ENCODE assay signal across 9 mouse cellular contexts in genomic region chr10:61272089-61272626, GRCm38 (mm10). TPM values are rescaled to one million over a fixed set of nuclear protein-coding genes. Genes with fewer than 3 reads are reported as not detected.
DNase-seq lines count a peak whose midpoint lies in the region; ATAC-seq and TF ChIP-seq lines count a peak whose summit lies in the region.
"Had no signal": no experiment of that assay in that cellular context is flagged by ENCODE, and none has a peak within 500 bp of the region (broad histone marks: within the 10 kb centered on the region; RNA-seq: fewer than 3 reads in every experiment).

No protein-coding gene starts in this region.

- H3K27ac ChIP-seq in lung, embryonic 14.5 days (ENCODE audit: low read depth) = no peak overlapping the region
- H3K27ac ChIP-seq in embryonic facial prominence, embryonic 15.5 days (replicated peaks) = peak overlapping the region; percentile 77; the same call in 1 of the 2 replicates
- H3K27ac ChIP-seq in heart, postnatal 0 days (ENCODE audit: low read depth) = peak overlapping the region; percentile 75
- no peak overlapping the region for H3K27ac ChIP-seq in neural tube, embryonic 15.5 days (replicated peaks)

- H3K27me3 ChIP-seq in lung, embryonic 14.5 days (ENCODE audit: insufficient read depth, low read length) = no peaks in the 10 kb centered on the region
- no peaks in the 10 kb centered on the region for H3K27me3 ChIP-seq in embryonic facial prominence, embryonic 15.5 days
- H3K27me3 ChIP-seq in heart, postnatal 0 days (ENCODE audit: control insufficient read depth, insufficient read depth, low read length) = no peaks in the 10 kb centered on the region; the same call in none of the 2 replicates
- peaks cover 26% of the 10 kb centered on the region for H3K27me3 ChIP-seq in neural tube, embryonic 15.5 days (replicated peaks)

- peak; percentile 8 for DNase-seq in lung, embryonic 14.5 days
- DNase-seq in lung, postnatal 14 days = no peak
- peak; percentile 16 for DNase-seq in heart, postnatal 0 days (ENCODE audit: low spot score)
- DNase-seq in left cerebral cortex, postnatal 36 days (ENCODE audit: low spot score in 2 of 2) = no peak
- DNase-seq in ovary, adult 18-20 months (ENCODE audit: low spot score) = no peak
- no peak for DNase-seq in left cerebral cortex, adult 9 months (ENCODE audit: low spot score in 2 of 2)
- DNase-seq: layer of hippocampus, adult 9-11 months had no signal

- H3K4me2 ChIP-seq in lung, embryonic 14.5 days = peak overlapping the region; percentile 97; the same call in 1 of the 2 replicates
- H3K4me2 ChIP-seq in embryonic facial prominence, embryonic 15.5 days (replicated peaks) = peak overlapping the region; percentile 85
- peak overlapping the region; percentile 84 for H3K4me2 ChIP-seq in heart, postnatal 0 days (ENCODE audit: low read depth, low read length)
- peak overlapping the region; percentile 97; the same call in 1 of the 2 replicates for H3K4me2 ChIP-seq in neural tube, embryonic 15.5 days

- ATAC-seq in lung, embryonic 14.5 days (ENCODE audit: insufficient read depth) = no peak
- no peak for ATAC-seq in embryonic facial prominence, embryonic 15.5 days (ENCODE audit: insufficient number of reproducible peaks, low FRiP score, low TSS enrichment, low read depth)
- ATAC-seq in heart, postnatal 0 days (ENCODE audit: insufficient read depth, low read depth) = no peak
- no peak for ATAC-seq in neural tube, embryonic 15.5 days (ENCODE audit: low FRiP score)

- TF ChIP-seq CTCF in lung, embryonic 14.5 days (IDR thresholded peaks at IDR 0.05; ENCODE audit: low read depth) = no peak
- TF ChIP-seq CTCF in heart, postnatal 0 days (IDR thresholded peaks at IDR 0.05; ENCODE audit: low read depth) = no peak

- TF ChIP-seq EP300 in heart, postnatal 0 days (IDR thresholded peaks at IDR 0.05; ENCODE audit: low read depth) = no peak

- 40% methylated on average over 8 of the region's 8 CpGs for WGBS in lung, embryonic 14.5 days
- 58% methylated on average over 8 of the region's 8 CpGs for WGBS in embryonic facial prominence, embryonic 15.5 days
- WGBS in heart, postnatal 0 days = 38% methylated on average over 8 of the region's 8 CpGs
- WGBS in neural tube, embryonic 15.5 days = 60% methylated on average over 8 of the region's 8 CpGs

- H3K4me3 ChIP-seq in lung, embryonic 14.5 days (ENCODE audit: low read depth, low read length) = no peak overlapping the region
- peak overlapping the region; percentile 58 for H3K4me3 ChIP-seq in embryonic facial prominence, embryonic 15.5 days (replicated peaks)
- peak overlapping the region; percentile 52 for H3K4me3 ChIP-seq in heart, postnatal 0 days (ENCODE audit: low read depth, low read length)
- no peak overlapping the region for H3K4me3 ChIP-seq in neural tube, embryonic 15.5 days (replicated peaks)

- H3K36me3 ChIP-seq in lung, embryonic 14.5 days (ENCODE audit: insufficient read depth) = no peaks in the 10 kb centered on the region
- no peaks in the 10 kb centered on the region for H3K36me3 ChIP-seq in embryonic facial prominence, embryonic 15.5 days
- no peaks in the 10 kb centered on the region for H3K36me3 ChIP-seq in heart, postnatal 0 days (replicated peaks; ENCODE audit: control insufficient read depth, insufficient read depth, low read length)
- no peaks in the 10 kb centered on the region for H3K36me3 ChIP-seq in neural tube, embryonic 15.5 days

- no peaks in the 10 kb centered on the region for H3K4me1 ChIP-seq in lung, embryonic 14.5 days (ENCODE audit: insufficient read depth)
- H3K4me1 ChIP-seq in embryonic facial prominence, embryonic 15.5 days = peaks cover 42% of the 10 kb centered on the region
- H3K4me1 ChIP-seq in heart, postnatal 0 days (ENCODE audit: control insufficient read depth, insufficient read depth) = peaks cover 8% of the 10 kb centered on the region; the same call in 1 of the 2 replicates
- peaks cover 19% of the 10 kb centered on the region for H3K4me1 ChIP-seq in neural tube, embryonic 15.5 days

- H3K9ac ChIP-seq in lung, embryonic 14.5 days = no peak overlapping the region
- H3K9ac ChIP-seq in embryonic facial prominence, embryonic 15.5 days = no peak overlapping the region
- H3K9ac ChIP-seq in heart, postnatal 0 days (replicated peaks; ENCODE audit: low read depth, low read length) = no peak overlapping the region
- no peak overlapping the region; the same call in 1 of the 2 replicates for H3K9ac ChIP-seq in neural tube, embryonic 15.5 days (replicated peaks)

- H3K9me3 ChIP-seq in lung, embryonic 14.5 days (ENCODE audit: low read depth, low read length) = no peaks in the 10 kb centered on the region
- H3K9me3 ChIP-seq in embryonic facial prominence, embryonic 15.5 days (replicated peaks) = no peaks in the 10 kb centered on the region
- H3K9me3 ChIP-seq in heart, postnatal 0 days (replicated peaks; ENCODE audit: control insufficient read depth, low read length) = no peaks in the 10 kb centered on the region
- H3K9me3 ChIP-seq in neural tube, embryonic 15.5 days (replicated peaks) = no peaks in the 10 kb centered on the region

- intact Hi-C loops in left cerebral cortex, postnatal 36 days (cut with DNase I) = no loop called here

RNA-seq across cellular contexts. Expression of gene Adamts14, which starts 1.1 kb away (rescaled TPM):
- polyA plus RNA-seq in lung, embryonic 14.5 days (2014; fragmentation: Nextera tagmentation; extraction: Ambion mirVana) = 1.5 and 1.8 TPM in 2 replicates
- 6.1 and 8.0 TPM in 2 replicates for polyA plus RNA-seq in embryonic facial prominence, embryonic 15.5 days (2015; fragmentation: Nextera tagmentation; extraction: Ambion mirVana)
- 4.3 and 6.1 TPM in 2 replicates for total RNA-seq in heart, postnatal 0 days (2014; rRNA removed; ENCODE audit: low replicate concordance)
- 1.0 and 1.2 TPM in 2 replicates for polyA plus RNA-seq in heart, postnatal 0 days (2015; fragmentation: Nextera tagmentation; extraction: Ambion mirVana)
- 0.43 and 0.54 TPM in 2 replicates for polyA plus RNA-seq in neural tube, embryonic 15.5 days (2015; fragmentation: Nextera tagmentation; extraction: Ambion mirVana)
- under 1 TPM; 0.20 to 0.41 TPM for total RNA-seq in left cerebral cortex, postnatal 36 days (2021)

RNA-seq across cellular contexts. Expression of gene Prf1, which starts 25.5 kb away (rescaled TPM):
- polyA plus RNA-seq in lung, embryonic 14.5 days (2014; fragmentation: Nextera tagmentation; extraction: Ambion mirVana) = not detected in 2 replicates
- polyA plus RNA-seq in embryonic facial prominence, embryonic 15.5 days (2015; fragmentation: Nextera tagmentation; extraction: Ambion mirVana) = 0.08 TPM in 1 of 2 replicates, not detected in the other
- not detected in 2 replicates for total RNA-seq in heart, postnatal 0 days (2014; rRNA removed; ENCODE audit: low replicate concordance)
- polyA plus RNA-seq in heart, postnatal 0 days (2015; fragmentation: Nextera tagmentation; extraction: Ambion mirVana) = 0.04 TPM in 1 of 2 replicates, not detected in the other
- 0.09 TPM in 1 of 2 replicates, not detected in the other for polyA plus RNA-seq in neural tube, embryonic 15.5 days (2015; fragmentation: Nextera tagmentation; extraction: Ambion mirVana)
- not detected for total RNA-seq in left cerebral cortex, postnatal 36 days (2021)

Comparison
In these comparisons a context has a peak if more than half of its experiments do, and no peak if none do; other contexts are left out.
1. DNase-seq: peak in lung, embryonic 14.5 days (single experiment) and heart, postnatal 0 days (single experiment); none in lung, postnatal 14 days (single experiment), left cerebral cortex, postnatal 36 days (0 of 2), ovary, adult 18-20 months (single experiment) and left cerebral cortex, adult 9 months (0 of 2).
2. H3K27ac ChIP-seq: peak in embryonic facial prominence, embryonic 15.5 days (single experiment) and heart, postnatal 0 days (single experiment); none in lung, embryonic 14.5 days (single experiment) and neural tube, embryonic 15.5 days (single experiment).
3. H3K4me3 ChIP-seq: peak in embryonic facial prominence, embryonic 15.5 days (single experiment) and heart, postnatal 0 days (single experiment); none in lung, embryonic 14.5 days (single experiment) and neural tube, embryonic 15.5 days (single experiment).
4. Peak in every context shown above with its lines, with median percentiles within 50 percentile points of each other: H3K4me2 ChIP-seq.